Mouse (Mus musculus) heart, adult 2 months (tissue): ENCODE data around the gene Pip.

Experiments used
- CTCF ChIP-seq: fragments of 200-600 bp; IDR thresholded peaks from 2 replicates; pipeline ENCODE4 v1.8.1; 2022; ENCODE audit warnings: antibody characterized with exemption, mild to moderate bottlenecking, moderate library complexity
- EP300 ChIP-seq: fragments of 200-500 bp; IDR thresholded peaks from 2 replicates; pipeline ENCODE4 v1.6.1; 2011; ENCODE audit warnings: low read depth, low read length, control low read depth; ENCODE audit not compliant: insufficient read depth
- POLR2A ChIP-seq: fragments of 200-500 bp; IDR thresholded peaks from 2 replicates; pipeline ENCODE4 v1.6.1; 2011; ENCODE audit warnings: mild to moderate bottlenecking, low read depth, low read length, control low read depth; ENCODE audit not compliant: insufficient read depth

- TF ChIP-seq CTCF (no peak), EP300 (no peak), POLR2A (no peak)
These were observed 16.7 kb downstream of the Pip start for GRCm38 (mm10) chr6:41864038-41864437.
